Mouse (Mus musculus) myocyte (in vitro differentiated cells): Measurements from ENCODE around the gene Sh3bp1.

Experiments
- CEBPB ChIP-seq: IDR thresholded peaks from 2 replicates; pipeline ENCODE4 v1.6.1; 2011; ENCODE audit warnings: mild to moderate bottlenecking, moderate library complexity; ENCODE audit not compliant: poor library complexity, insufficient read depth, severe bottlenecking
- E2F4 ChIP-seq: IDR thresholded peaks from one replicate; pipeline ENCODE4 v1.6.1; 2011; ENCODE audit warnings: mild to moderate bottlenecking, control low read depth, moderate library complexity; ENCODE audit not compliant: insufficient read depth
- MAX ChIP-seq: IDR thresholded peaks from one replicate; pipeline ENCODE4 v1.6.1; 2011; ENCODE audit warnings: low read depth, mild to moderate bottlenecking, control low read depth
- MYOD1 ChIP-seq, 3 experiments: IDR thresholded peaks; one replicate each; pipeline ENCODE4 v1.6.1; 2011; ENCODE audit warnings: control low read depth in 2 of 3, low read depth in 2 of 3, mild to moderate bottlenecking in 2 of 3, moderate library complexity in 1 of 3; ENCODE audit not compliant: insufficient read length in 2 of 3, control insufficient read depth in 1 of 3
- MYOG ChIP-seq, 3 experiments: IDR thresholded peaks; one replicate each; pipeline ENCODE4 v1.6.1; 2011; ENCODE audit warnings: control low read depth in 2 of 3, low read depth in 2 of 3, mild to moderate bottlenecking in 2 of 3; ENCODE audit not compliant: insufficient read length in 2 of 3, control insufficient read depth in 1 of 3, insufficient read depth in 1 of 3
- POLR2A ChIP-seq: IDR thresholded peaks from one replicate; pipeline ENCODE4 v1.6.1; 2011; ENCODE audit warnings: low read depth, mild to moderate bottlenecking, control low read depth, moderate library complexity; ENCODE audit not compliant: insufficient read length
- POLR2AphosphoS2 ChIP-seq: IDR thresholded peaks from one replicate; pipeline ENCODE4 v1.6.1; 2011; ENCODE audit warnings: low read depth, control low read depth; ENCODE audit not compliant: insufficient read length
- TCF12 ChIP-seq: IDR thresholded peaks from one replicate; pipeline ENCODE4 v1.6.1; 2011; ENCODE audit warnings: mild to moderate bottlenecking, control low read depth; ENCODE audit not compliant: poor library complexity, insufficient read depth, severe bottlenecking
- TCF3 ChIP-seq: IDR thresholded peaks from one replicate; pipeline ENCODE4 v1.6.1; 2011; ENCODE audit warnings: low read depth, control low read depth; ENCODE audit not compliant: insufficient read length
- USF1 ChIP-seq: IDR thresholded peaks from one replicate; pipeline ENCODE4 v1.6.1; 2011; ENCODE audit warnings: low read depth, mild to moderate bottlenecking, control low read depth, moderate library complexity

- TF ChIP-seq POLR2A (no peak), MYOD1 (IDR thresholded peaks at IDR 0.05; ENCODE audit: control insufficient read depth in 1 of 3, insufficient read length in 2 of 3, low read depth in 2 of 3) (no peak), CEBPB (no peak), E2F4 (no peak), USF1 (no peak), POLR2AphosphoS2 (no peak), TCF12 (no peak), MAX (no peak), MYOG (IDR thresholded peaks at IDR 0.05; ENCODE audit: control insufficient read depth in 1 of 3, insufficient read depth in 1 of 3, insufficient read length in 2 of 3, low read depth in 2 of 3) (no peak), TCF3 (no peak)
Measured at GRCm38 (mm10) chr15:78889401-78889853, 10.1 kb upstream of the Sh3bp1 start.
